Mouse (Mus musculus) ovary, postnatal 10 days (tissue): ENCODE measurements around the gene Mcl1.
"Not testable (repeated sequence)": the region's sequence is repeated elsewhere in the genome, so short reads cannot be mapped to it uniquely, and the experiment has no call there.

Source experiments
- DNase-seq: peaks from one replicate; pipeline ENCODE4 v3.0.0; 2022; ENCODE audit warnings: low spot score

The Mcl1 gene

DNA sequence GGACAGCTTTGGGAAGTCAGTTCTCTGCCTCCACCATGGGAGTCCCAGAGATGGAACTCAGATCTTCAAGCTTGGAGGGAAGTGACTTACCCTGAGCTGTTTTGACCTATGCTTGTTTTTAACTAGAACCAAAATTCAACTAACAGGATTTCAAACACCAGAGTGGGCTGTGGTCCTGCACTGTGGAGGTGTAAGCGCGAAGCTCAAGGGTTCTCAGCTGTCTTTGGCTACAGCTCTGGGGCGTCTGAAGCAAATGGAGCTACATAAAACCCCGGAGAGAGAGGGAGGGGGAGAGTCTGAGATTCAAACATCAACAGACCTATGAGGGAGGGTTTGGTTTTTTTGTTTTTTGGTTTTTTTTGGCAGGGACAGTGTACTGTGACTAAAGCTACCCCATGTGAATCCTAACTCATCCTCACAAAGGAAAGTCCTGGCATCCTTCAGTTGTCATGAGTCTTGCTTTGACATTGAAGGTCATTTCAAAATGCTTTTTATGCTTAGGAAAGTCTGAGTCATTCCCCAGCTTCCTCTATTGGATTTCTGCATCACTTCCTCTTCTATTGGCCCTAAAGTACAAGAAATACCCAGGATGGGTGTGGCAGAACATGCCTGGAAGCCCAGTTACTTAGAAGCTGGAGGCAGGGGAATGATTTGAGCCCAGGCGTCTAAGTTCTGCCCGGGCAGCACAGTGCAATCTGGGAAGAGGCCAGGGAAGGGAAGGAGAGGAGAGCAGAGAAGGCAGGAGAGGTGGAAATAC is 8.1 kb upstream of the Mcl1 start:
- no peak for DNase-seq

DNA sequence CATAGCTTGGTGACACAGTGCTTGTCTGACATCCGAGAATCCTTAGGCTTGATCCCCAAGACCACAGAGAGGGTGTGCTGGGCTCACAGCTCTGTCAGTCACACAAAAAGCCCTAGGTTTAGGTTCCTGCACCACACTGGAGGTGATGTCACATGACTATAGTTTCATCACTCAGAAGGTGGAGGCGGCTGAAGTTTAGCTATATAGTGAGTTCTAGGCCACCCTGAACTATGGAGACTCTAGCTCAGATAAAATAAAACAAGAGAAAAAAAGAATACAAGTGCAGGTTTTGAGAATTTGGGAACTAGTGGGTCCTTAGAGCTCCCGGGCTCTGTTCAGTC is 7.6 kb upstream of the Mcl1 start:
- no peak for DNase-seq

DNA sequence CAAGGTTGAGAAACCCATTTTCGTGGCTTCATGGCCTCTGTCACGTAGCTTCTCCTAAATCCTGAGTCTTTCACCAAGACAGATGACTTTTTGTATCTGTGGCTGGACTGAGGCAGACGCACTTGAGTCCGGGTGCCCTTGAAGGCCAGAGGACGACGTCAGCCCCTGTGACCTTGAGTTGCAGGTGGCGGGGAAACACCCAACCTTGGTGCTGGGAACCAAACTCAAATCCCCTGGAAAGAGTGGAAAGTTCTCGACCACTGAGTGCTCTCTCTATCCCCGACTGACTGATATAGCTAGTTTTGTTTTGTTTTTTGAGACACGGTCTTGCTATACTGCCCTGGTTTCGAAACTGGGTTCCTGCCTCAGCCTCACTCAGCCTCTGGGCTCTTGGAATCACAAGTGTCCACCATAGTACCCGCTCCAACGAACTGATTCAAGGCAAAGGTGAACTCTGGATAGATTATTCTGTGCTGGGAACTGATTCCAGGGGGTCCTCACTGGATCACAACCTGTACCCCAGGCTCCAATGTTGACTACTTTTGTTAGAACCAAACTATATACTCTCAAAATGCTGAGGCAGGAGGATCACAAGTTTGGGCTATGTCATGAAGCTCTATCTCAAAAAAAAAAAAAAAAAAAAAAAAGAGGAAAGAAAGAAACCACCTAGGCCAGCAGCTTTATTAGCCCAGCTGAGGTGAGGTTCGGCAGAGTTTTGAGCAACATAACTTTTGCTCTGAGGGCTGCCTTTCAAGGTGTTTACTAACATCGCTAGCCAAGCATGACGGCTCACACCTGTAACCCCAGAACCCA is 7.0 kb upstream of the Mcl1 start:
- no peak for DNase-seq

DNA sequence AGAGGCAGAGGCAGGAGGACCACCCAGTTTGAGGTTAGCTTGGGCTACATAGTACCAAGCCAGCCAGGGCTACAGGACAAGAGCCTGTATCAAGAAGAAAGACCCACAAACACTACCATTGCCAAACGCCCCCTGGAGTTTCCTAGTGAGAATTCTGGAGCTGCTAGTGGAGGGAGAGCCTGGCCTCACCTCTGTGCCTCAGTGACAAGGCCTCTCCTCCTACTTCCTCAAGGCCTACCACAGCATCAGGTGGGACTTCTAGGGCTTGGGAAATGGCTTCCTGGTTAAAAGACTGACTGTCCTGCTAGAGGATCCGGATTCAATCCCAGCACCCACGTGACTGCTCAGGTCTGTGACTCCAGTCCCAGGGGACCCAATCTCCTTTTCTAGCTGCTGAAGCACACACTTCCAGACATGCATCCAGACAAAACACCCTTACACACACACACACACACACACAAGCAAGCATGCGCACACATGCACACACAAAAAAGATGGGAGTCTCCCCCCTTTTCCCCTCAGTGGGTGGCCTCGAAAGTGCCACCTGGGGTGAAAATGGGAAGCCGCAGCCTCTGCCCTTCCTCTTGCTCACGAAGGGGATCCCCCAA is 6.3 kb upstream of the Mcl1 start:
- DNase-seq: no peak

DNA sequence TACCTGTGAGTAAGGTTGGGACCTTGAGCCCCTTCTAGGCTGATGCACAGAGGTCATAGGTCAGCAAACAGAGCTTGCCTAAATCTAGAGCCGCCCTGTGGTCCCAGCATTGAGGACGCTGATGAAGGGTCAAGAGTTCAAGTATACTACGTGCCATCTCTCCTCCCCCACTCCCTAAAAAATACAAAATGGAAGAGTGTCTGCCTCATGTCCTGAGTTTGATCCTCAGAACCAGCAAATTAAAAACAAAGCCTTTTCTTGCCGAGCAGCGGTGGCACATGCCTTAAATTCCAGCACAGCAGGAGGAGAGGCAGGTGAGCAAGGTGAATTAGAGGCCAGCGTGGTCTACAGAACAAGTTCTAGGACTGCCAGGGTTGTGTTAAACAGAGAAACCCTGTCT is 5.7 kb upstream of the Mcl1 start:
- no peak for DNase-seq

DNA sequence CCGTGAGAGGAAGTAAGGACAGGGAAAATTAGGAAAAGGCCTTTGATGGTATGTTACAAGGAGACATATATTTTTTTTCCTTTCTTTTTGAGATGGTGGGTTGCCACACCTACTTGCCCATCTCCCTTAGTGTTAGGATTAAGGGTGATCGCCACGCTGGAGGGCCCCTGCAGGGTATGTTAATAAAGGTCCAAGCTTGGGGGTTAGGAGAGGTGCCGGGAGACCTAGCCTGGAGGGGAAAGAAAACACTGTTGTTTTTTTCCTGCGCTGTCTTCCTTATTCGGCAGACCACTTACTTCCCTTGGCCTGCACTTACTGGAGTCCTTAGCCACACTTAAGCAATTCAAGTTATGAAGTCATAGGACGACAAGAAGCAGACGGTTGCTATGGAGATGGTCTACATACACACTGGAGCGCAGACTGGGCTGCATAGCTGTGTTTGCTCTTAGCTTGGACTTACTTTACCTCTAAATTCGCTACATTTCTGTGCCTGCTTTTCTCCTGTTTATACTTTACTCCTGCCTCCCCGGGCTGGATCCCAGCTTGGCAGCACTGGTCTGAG is 5.0 kb upstream of the Mcl1 start:
- no peak for DNase-seq

DNA sequence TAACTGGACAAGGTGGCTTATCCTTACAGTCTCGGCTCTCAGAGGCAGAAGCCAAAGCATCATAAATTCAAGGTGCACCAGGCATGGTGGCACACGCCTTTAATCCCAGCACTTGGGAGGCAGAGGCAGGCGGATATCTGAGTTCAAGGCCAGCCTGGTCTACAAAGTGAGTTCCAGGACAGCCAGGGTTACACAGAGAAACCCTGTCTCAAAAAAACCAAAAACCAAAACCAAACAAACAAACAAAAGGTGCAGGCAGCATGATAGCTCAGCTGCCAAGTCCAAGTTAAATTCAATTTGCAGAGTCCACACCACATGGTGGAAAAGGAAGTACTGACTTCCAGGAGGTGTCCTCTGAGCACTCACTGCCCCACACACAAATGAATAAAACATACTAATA is 4.2 kb upstream of the Mcl1 start:
- not testable (repeated sequence) for DNase-seq

DNA sequence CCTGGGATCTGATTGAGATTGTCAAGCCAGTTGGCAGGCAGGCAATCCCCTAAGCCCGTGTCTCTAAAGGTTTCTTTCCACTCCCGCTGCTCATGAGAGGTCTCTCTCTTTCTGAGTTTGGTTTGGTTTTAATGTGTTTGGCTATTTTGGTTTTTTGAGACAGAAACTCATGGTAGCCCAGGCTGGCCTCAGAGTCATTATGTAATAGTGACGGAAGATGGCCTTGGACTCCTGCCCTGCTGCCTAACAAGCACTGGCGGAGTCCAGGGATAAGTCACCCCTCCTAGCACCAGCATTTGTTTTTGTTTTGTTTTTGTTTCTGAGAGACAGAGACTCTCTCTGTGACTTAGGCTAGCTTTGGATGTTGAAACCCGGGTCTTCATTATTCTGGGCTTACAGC is 3.2 kb upstream of the Mcl1 start:
- no peak for DNase-seq

DNA sequence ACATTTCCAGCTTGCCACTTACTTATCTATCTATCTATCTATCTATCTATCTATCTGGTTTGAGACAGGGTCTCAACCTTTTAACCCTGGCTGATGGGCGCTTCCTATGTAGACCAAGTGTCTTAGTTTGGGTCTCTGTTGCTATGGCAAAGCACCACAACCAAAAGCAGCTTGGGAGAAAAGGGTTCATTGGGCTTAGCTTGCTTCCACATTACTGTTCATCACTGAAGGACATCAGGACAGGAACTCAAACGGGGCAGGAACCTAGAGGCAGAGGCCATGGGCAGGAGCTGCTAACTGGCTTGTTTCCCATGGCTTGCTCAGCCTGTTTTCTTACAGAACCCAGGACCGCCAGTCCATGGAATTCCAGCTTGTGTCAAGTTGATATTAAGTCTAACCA is 1.5 kb upstream of the Mcl1 start:
- DNase-seq: no peak

DNA sequence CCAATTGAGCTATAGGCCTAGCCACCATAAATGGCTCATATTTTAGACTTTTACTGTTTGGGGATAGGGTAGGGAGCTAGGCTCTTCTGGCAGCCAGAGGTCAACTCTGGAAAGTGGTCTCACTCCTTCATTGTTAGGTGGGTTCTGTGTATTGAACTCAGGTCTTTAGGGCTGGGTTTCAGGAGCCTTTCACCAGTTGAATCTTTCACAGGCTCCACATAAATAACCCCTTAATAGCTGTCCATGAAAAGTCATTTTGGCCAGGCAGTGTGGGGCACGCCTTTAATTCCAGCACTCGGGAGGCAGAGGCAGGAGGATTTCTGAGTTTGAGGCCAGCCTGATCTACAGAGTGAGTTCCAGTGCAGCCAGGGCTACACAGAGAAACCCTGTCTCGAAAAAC is 877 bp upstream of the Mcl1 start:
- DNase-seq: no peak

DNA sequence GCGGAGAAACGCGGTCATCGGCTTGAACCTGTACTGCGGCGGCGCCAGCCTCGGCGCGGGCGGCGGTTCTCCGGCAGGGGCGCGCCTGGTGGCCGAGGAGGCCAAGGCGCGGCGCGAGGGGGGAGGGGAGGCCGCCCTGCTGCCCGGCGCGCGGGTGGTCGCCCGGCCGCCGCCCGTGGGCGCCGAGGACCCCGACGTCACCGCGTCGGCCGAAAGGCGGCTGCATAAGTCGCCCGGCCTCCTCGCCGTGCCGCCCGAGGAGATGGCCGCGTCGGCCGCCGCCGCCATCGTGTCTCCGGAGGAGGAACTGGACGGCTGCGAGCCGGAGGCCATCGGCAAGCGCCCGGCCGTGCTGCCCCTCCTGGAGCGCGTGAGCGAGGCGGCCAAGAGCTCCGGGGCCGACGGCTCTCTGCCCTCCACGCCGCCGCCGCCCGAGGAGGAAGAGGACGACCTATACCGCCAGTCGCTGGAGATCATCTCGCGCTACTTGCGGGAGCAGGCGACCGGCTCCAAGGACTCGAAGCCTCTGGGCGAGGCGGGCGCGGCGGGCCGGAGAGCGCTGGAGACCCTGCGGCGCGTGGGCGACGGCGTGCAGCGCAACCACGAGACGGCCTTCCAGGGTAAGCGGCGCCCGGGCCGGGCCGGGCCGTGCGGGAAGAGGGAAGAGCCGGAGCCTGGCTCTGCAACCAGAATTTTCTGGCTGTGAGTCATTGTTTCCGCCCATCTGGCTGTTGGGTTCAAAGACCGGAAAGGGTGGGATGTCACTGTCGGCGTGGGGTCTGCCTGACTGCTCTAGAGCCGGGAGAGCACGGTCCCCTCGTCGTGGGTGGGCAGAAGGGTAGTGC is 502 bp downstream of the Mcl1 start:
- DNase-seq: no peak

DNA sequence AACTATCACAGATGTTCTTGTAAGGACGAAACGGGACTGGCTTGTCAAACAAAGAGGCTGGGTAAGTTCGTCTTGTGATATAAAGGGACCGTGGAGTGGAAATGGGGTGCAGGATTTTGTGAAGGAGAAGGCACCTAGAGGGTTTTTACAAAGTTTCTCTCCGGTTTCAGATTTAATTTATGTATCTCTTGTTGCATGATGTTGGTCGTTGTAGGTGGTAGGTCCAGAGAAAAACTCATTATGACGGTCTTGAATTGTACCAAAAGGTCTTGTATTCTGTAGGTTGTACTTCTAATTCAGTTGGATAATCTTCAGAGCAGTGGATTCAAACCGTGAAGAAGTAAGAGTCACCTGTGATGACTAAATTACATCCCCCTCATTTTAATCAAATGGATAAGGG is 1.4 kb downstream of the Mcl1 start:
- no peak for DNase-seq

DNA sequence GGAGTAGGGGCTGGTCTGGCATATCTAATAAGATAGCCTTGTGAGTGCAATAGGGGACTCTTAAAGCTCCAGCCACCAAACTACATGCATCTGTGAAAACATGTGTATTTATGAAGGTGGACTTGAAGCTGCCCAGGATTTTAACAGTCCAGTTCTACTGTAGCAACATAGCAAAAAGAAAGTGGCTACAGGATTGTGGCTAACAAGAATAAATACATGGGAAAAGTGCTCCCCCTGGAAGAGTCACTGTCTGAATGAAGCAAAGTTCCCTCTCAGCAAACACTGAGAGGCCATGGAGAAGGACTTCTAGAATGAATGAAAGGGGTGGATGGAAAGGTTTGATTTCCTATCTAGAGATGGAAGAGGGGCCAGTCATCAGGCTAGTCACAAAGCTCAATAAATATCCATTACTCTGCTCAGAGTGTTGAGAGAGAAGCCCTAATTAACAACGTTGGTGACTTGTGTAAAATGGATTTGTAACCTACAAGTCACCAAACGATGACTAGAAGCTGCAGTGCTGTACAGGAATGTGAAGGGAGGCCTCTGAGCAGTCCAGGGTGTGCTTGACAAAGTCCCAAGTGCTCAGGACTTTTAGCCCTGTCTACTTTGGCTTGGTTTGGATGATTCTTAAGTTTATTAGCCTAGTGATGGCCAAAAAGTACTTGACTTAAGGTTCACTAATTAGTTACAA is 2.3 kb downstream of the Mcl1 start:
- DNase-seq: no peak

DNA sequence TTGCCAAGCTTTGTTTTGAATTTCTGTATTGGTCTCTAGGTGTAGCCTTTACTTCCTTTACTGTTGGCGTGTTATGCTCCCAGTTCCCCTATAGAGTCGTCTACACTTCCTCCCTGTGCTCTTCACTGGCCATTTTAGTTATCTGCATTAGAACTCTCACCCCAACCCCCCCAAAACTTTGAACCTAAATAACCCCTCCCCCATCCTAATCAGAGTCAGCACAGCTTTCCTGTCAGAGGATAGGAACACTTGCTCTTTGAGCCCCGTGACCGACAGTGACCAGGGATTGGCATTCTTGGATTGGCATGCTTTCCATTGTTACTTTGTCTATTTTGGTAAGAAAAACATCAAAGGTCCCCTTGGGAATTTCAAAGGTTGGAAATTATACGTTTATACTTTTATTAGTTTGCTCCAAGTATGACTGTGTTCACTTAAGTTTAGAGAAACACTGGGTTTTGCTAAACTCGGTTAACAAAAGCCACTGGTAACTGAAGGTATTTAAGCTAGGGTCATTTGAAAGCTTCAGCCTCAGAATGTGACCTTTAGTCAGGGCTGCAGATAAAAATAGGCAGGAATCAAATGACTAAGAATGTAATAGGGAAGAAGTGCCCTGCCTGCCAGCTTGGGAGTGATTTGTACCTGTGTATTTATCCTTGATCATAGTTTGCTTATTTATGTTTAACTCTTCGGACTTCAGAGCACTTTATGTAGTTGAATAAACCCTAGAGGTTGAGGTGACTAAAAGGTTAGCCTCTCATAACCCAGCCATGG is 3.5 kb downstream of the Mcl1 start:
- no peak for DNase-seq

DNA sequence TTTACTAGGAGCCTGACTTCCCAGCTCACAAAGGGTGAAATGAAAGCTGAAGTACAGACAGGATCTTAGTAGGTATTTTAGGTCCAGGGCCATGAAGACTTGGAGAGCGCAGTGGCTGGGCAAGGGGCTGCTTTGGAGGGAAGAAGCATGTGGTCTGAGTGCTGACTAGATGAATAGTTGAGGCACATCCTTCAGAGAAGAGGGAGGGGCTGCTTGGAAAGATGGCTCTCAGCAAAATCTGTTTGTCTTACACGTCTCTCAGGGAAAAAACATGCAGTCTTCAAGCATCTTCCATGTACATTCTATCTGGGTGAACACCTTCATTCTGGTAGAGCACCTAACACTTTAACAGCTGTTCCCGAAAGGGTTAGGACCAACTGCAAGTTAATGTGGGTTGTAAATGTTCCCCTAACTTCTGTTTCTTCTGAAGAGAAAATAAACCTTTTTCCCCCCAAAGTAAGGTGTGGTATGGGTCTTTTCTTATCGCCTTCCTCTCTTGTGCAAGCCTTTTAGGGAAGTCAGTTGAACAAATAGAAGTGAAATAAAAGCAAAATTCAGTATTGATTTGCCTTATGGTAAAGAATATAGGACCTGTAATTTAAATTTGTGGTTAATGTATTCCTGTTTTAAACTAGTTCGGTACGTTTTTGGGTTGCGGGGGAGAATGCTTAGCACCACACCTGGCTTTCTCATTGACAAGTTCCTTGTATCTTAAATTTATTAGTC is 4.3 kb downstream of the Mcl1 start:
- DNase-seq: no peak

DNA sequence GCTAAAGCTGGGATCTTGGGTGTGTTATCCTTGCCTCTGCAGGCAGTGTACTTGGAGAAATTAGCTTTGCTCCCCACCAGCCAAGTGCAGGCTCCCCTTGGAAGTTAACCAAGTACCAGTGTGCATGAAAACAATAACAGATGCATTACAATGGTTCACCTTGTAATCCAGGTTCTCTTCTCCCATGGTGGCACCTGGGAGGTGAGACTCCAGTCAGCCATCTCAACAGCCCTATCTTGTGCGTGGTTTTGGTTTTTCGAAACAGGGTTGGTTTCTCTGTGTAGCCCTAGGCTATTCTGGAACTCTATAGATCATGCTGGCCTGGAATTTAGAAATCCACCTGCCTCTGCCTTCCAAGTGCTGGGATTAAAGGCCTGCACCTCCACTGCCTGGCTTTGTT is 4.9 kb downstream of the Mcl1 start:
- no peak for DNase-seq

DNA sequence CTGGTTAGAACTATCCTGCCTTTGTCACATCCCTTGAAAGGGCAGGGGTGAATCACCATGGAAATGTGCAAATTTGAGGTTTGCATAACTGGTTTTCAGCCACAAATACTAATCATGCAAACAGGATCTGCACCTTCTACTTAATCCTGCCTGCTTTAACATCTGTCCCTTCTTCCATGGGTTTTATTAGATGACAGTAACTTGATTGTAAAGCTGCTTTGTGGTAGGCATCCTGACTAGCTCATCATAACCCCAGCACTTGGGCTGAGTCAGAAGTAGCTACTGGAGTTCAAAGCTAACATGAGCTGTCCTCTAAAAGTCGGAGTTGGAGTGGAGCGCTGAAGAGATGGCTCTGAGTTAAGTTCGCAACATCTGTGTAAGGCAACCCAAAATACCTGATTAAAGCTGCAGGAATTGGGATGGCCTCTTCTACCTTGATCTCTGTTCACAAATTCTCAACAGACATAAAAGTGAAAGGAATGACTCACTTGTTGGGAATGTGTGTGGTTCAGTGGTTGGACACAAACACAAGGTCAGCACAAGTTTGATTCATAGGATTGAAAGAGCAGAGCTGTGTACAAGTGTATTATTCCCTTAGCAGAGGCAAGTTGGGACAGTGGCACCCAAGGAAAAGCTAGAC is 5.5 kb downstream of the Mcl1 start:
- no peak for DNase-seq

DNA sequence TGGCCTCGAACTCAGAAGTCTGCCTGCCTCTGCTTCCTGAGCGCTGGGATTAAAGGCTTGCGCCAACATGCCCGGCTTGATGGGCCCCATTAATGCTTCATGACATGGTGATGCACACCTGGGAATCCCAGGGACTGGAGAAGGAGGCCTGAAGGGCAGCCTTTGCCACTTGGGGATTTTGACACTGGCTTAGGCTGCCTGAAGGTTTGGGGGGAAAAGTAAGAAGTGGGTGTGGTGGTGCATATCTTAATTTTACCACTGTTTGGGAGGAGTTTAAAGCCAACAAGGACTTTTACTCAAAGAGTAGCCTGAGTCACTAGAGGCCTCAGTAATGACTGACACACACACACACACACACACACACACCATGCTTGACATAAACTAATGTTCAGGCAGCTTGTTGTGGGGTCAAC is 6.4 kb downstream of the Mcl1 start:
- DNase-seq: no peak

DNA sequence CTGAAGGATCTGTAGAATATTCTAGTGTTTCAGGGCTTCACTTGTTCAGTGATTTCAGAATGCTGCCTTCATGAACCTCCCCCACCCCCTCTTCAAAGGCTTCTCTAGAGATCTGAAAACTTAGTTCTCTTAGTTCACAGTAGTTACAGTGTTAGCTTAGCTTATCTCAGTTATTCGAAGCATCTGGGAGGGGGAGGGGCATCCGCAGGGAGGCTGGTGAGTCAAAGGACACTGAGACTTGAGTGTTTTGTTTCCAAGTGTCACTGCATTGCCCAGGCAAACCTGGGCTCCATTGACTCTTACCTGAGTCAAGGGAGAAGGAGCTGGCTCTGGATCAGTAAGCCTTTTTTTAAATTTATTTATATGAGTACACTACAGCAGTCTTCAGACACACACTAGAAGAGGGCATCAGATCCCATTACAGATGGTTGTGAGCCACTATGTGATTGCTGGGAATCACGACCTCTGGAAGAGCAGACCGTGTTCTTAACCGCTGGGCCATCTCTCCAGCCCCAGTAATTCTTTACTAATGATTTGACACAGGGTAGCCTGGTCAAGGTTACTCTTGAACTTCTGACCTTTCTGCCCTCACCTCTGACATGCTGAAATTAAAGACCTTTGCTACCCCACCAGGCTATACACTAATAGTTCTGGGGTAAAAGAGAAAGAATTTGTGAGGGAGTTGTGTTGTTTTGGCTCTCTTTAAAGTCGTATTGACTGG is 7.7 kb downstream of the Mcl1 start:
- no peak for DNase-seq
